Mouse (Mus musculus): ENCODE data around the gene Larp6. TPM values are rescaled to one million over a fixed set of nuclear protein-coding genes. Genes with fewer than 3 reads are reported as not detected.

The Larp6 gene
- polyA plus RNA-seq, 1 experiment from 2014 or later, result 0.11 TPM

GRCm38 (mm10) chr9:60709721-60710120, 3.1 kb upstream of the Larp6 start:
- H3K4me2 ChIP-seq (ENCODE audit: low read depth, low read length), result no peak overlapping the region

GRCm38 (mm10) chr9:60712011-60712410, 778 bp upstream of the Larp6 start:
- Histone ChIP-seq H3K4me1 (ENCODE audit: insufficient read depth) (no peaks in the 10 kb centered on the region), H3K27me3 (ENCODE audit: insufficient read depth, low read length) (peaks cover 16% of the 10 kb centered on the region), H3K4me3 (ENCODE audit: low read depth, low read length) (no peak overlapping the region), H3K27ac (ENCODE audit: low read depth) (no peak overlapping the region), H3K9me3 (ENCODE audit: low read length) (no peaks in the 10 kb centered on the region), H3K4me2 (ENCODE audit: low read depth, low read length) (no peak overlapping the region), H3K36me3 (replicated peaks; ENCODE audit: insufficient read depth, low read length) (no peaks in the 10 kb centered on the region), H3K9ac (replicated peaks) (no peak overlapping the region)
- TF ChIP-seq EP300 (IDR thresholded peaks at IDR 0.05; ENCODE audit: low read depth), result no peak
- no peak for TF ChIP-seq CTCF (IDR thresholded peaks at IDR 0.05; ENCODE audit: low read depth)
- ATAC-seq (no peak), DNase-seq (no peak)
- 67% methylated on average over 5 of the region's 5 CpGs for WGBS (ENCODE audit: insufficient replicate concordance)

More at GRCm38 (mm10) chr9:60709721-60710120, 3.1 kb upstream of the Larp6 start:
- ATAC-seq (no peak), DNase-seq (no peak)
- TF ChIP-seq CTCF (IDR thresholded peaks at IDR 0.05; ENCODE audit: low read depth), result no peak
- no peak for TF ChIP-seq EP300 (IDR thresholded peaks at IDR 0.05; ENCODE audit: low read depth)
- no peaks in the 10 kb centered on the region for H3K9me3 ChIP-seq (ENCODE audit: low read length)
- no peak overlapping the region for H3K27ac ChIP-seq (ENCODE audit: low read depth)
- H3K4me1 ChIP-seq (ENCODE audit: insufficient read depth), result no peaks in the 10 kb centered on the region
- WGBS (ENCODE audit: insufficient replicate concordance), result 60% methylated on average over 6 of the region's 6 CpGs
- H3K36me3 ChIP-seq (replicated peaks; ENCODE audit: insufficient read depth, low read length), result no peaks in the 10 kb centered on the region
- H3K9ac ChIP-seq (replicated peaks), result no peak overlapping the region
- no peak overlapping the region for H3K4me3 ChIP-seq (ENCODE audit: low read depth, low read length)
- peaks cover 16% of the 10 kb centered on the region for H3K27me3 ChIP-seq (ENCODE audit: insufficient read depth, low read length)

- Histone ChIP-seq H3K4me2 (ENCODE audit: low read depth, low read length) (peak overlapping the region; percentile 68), H3K9ac (replicated peaks) (no peak overlapping the region), H3K27ac (ENCODE audit: low read depth) (no peak overlapping the region), H3K9me3 (ENCODE audit: low read length) (no peaks in the 10 kb centered on the region), H3K36me3 (replicated peaks; ENCODE audit: insufficient read depth, low read length) (no peaks in the 10 kb centered on the region), H3K27me3 (ENCODE audit: insufficient read depth, low read length) (peaks cover 16% of the 10 kb centered on the region), H3K4me1 (ENCODE audit: insufficient read depth) (no peaks in the 10 kb centered on the region), H3K4me3 (ENCODE audit: low read depth, low read length) (0 out of 2 replicates have a peak overlapping the region, but pooled peaks have one; percentile 44)
- DNase-seq (no peak), ATAC-seq (no peak)
- no peak for TF ChIP-seq CTCF (IDR thresholded peaks at IDR 0.05; ENCODE audit: low read depth)
- WGBS (ENCODE audit: insufficient replicate concordance), result 31% methylated on average over 4 of the region's 4 CpGs
Measured at GRCm38 (mm10) chr9:60713616-60714015, 827 bp downstream of the Larp6 start.

- TF ChIP-seq EP300 (IDR thresholded peaks at IDR 0.05; ENCODE audit: low read depth) (no peak), CTCF (IDR thresholded peaks at IDR 0.05; ENCODE audit: low read depth) (no peak)
- no peaks in the 10 kb centered on the region for H3K36me3 ChIP-seq (replicated peaks; ENCODE audit: insufficient read depth, low read length)
- H3K9me3 ChIP-seq (ENCODE audit: low read length), result no peaks in the 10 kb centered on the region
- 83% methylated on average over 6 of the region's 6 CpGs for WGBS (ENCODE audit: insufficient replicate concordance)
- H3K4me1 ChIP-seq (ENCODE audit: insufficient read depth), result no peaks in the 10 kb centered on the region
- no peak overlapping the region for H3K4me3 ChIP-seq (ENCODE audit: low read depth, low read length)
- no peak for ATAC-seq
- H3K9ac ChIP-seq (replicated peaks), result no peak overlapping the region
- H3K27ac ChIP-seq (ENCODE audit: low read depth), result no peak overlapping the region
- H3K27me3 ChIP-seq (ENCODE audit: insufficient read depth, low read length), result peaks cover 16% of the 10 kb centered on the region
- H3K4me2 ChIP-seq (ENCODE audit: low read depth, low read length), result no peak overlapping the region
- no peak for DNase-seq
Measured at GRCm38 (mm10) chr9:60714191-60714590, 1.4 kb downstream of the Larp6 start.

GRCm38 (mm10) chr9:60715271-60715670, 2.5 kb downstream of the Larp6 start:
- no peak for TF ChIP-seq EP300 (IDR thresholded peaks at IDR 0.05; ENCODE audit: low read depth)
- ATAC-seq (no peak), DNase-seq (no peak)
- no peak overlapping the region for H3K4me2 ChIP-seq (ENCODE audit: low read depth, low read length)
- H3K9me3 ChIP-seq (ENCODE audit: low read length), result no peaks in the 10 kb centered on the region
- H3K9ac ChIP-seq (replicated peaks), result no peak overlapping the region
- no peak overlapping the region for H3K27ac ChIP-seq (ENCODE audit: low read depth)
- H3K27me3 ChIP-seq (ENCODE audit: insufficient read depth, low read length), result peaks cover 16% of the 10 kb centered on the region
- no peaks in the 10 kb centered on the region for H3K36me3 ChIP-seq (replicated peaks; ENCODE audit: insufficient read depth, low read length)
- H3K4me1 ChIP-seq (ENCODE audit: insufficient read depth), result no peaks in the 10 kb centered on the region
- WGBS (ENCODE audit: insufficient replicate concordance), result 82% methylated on average over 4 of the region's 4 CpGs
- no peak overlapping the region for H3K4me3 ChIP-seq (ENCODE audit: low read depth, low read length)

GRCm38 (mm10) chr9:60715828-60716227, 3.0 kb downstream of the Larp6 start:
- H3K9ac ChIP-seq (replicated peaks), result no peak overlapping the region
- H3K36me3 ChIP-seq (replicated peaks; ENCODE audit: insufficient read depth, low read length), result no peaks in the 10 kb centered on the region
- 56% methylated on average over 5 of the region's 5 CpGs for WGBS (ENCODE audit: insufficient replicate concordance)
- H3K4me3 ChIP-seq (ENCODE audit: low read depth, low read length), result no peak overlapping the region
- peaks cover 16% of the 10 kb centered on the region for H3K27me3 ChIP-seq (ENCODE audit: insufficient read depth, low read length)
- H3K4me2 ChIP-seq (ENCODE audit: low read depth, low read length), result no peak overlapping the region
- no peaks in the 10 kb centered on the region for H3K9me3 ChIP-seq (ENCODE audit: low read length)
- DNase-seq (no peak), ATAC-seq (no peak)
- TF ChIP-seq EP300 (IDR thresholded peaks at IDR 0.05; ENCODE audit: low read depth) (no peak), CTCF (IDR thresholded peaks at IDR 0.05; ENCODE audit: low read depth) (no peak)
- no peak overlapping the region for H3K27ac ChIP-seq (ENCODE audit: low read depth)
- no peaks in the 10 kb centered on the region for H3K4me1 ChIP-seq (ENCODE audit: insufficient read depth)

GRCm38 (mm10) chr9:60718284-60718683, 5.5 kb downstream of the Larp6 start:
- Histone ChIP-seq H3K9ac (replicated peaks) (no peak overlapping the region), H3K4me1 (ENCODE audit: insufficient read depth) (no peaks in the 10 kb centered on the region), H3K4me3 (ENCODE audit: low read depth, low read length) (no peak overlapping the region), H3K9me3 (ENCODE audit: low read length) (no peaks in the 10 kb centered on the region), H3K4me2 (ENCODE audit: low read depth, low read length) (no peak overlapping the region), H3K27me3 (ENCODE audit: insufficient read depth, low read length) (peaks cover 5% of the 10 kb centered on the region), H3K36me3 (replicated peaks; ENCODE audit: insufficient read depth, low read length) (no peaks in the 10 kb centered on the region), H3K27ac (ENCODE audit: low read depth) (no peak overlapping the region)
- TF ChIP-seq EP300 (IDR thresholded peaks at IDR 0.05; ENCODE audit: low read depth) (no peak), CTCF (IDR thresholded peaks at IDR 0.05; ENCODE audit: low read depth) (peak; percentile 72)
- ATAC-seq (no peak), DNase-seq (peak; percentile 43)
- 43% methylated on average over 3 of the region's 3 CpGs for WGBS (ENCODE audit: insufficient replicate concordance)

Data from liver, postnatal 0 days (tissue).